Mouse (Mus musculus) stomach, embryonic 16.5 days (tissue): ENCODE results near the gene Eva1a. TPM values are rescaled to one million over a fixed set of nuclear protein-coding genes. Genes with fewer than 3 reads are reported as not detected.
A peak's percentile ranks its signal among the peaks of the same experiment; 100 is the strongest.

Experiments
- ATAC-seq: fragments of 200-750 bp; cut with Nextera tagmentation; 2 replicates; pipeline ENCODE4 v1.8.0; 2017; ENCODE audit warnings: moderate number of reproducible peaks, moderate TSS enrichment; ENCODE audit not compliant: insufficient read depth, low FRiP score
- H3K27ac ChIP-seq: fragments of 300-500 bp; sonication (generic); 2 replicates; pipeline ENCODE4 v1.5.1; 2014; ENCODE audit warnings: low read length
- H3K27me3 ChIP-seq: fragments of 300-500 bp; sonication (generic); 2 replicates; pipeline ENCODE4 v1.6.1; 2014; ENCODE audit warnings: low read length, control low read depth, mixed read lengths; ENCODE audit not compliant: control insufficient read depth, insufficient read depth
- H3K36me3 ChIP-seq: fragments of 300-500 bp; sonication (generic); 2 replicates; pipeline ENCODE4 v1.6.1; 2014; ENCODE audit warnings: low read length; ENCODE audit not compliant: control insufficient read depth, insufficient read depth
- H3K4me1 ChIP-seq: fragments of 300-500 bp; sonication (generic); 2 replicates; pipeline ENCODE4 v1.6.1; 2014; ENCODE audit warnings: low read length, control low read depth, mixed read lengths; ENCODE audit not compliant: control insufficient read depth, insufficient read depth
- H3K4me2 ChIP-seq: fragments of 300-500 bp; sonication (generic); 2 replicates; pipeline ENCODE4 v1.6.1; 2014; ENCODE audit warnings: low read depth, low read length, mixed read lengths
- H3K4me3 ChIP-seq: fragments of 300-500 bp; sonication (generic); replicated peaks from 2 replicates; pipeline ENCODE4 v1.5.1; 2014; ENCODE audit warnings: mild to moderate bottlenecking, low read length
- H3K9ac ChIP-seq: fragments of 300-500 bp; sonication (generic); 2 replicates; pipeline ENCODE4 v1.6.1; 2014; ENCODE audit warnings: low read length
- H3K9me3 ChIP-seq: fragments of 300-500 bp; sonication (generic); replicated peaks from 2 replicates; pipeline ENCODE4 v1.6.1; 2016; ENCODE audit warnings: low read length, control low read depth; ENCODE audit not compliant: control insufficient read depth
- WGBS: fragments of 180-500 bp; shearing (Covaris S2); extraction: QIAGEN DNeasy Blood & Tissue Kit; methylation state at CpG from one replicate; pipeline ENCODE4 v1.1.7; 2014; 5-methylcytosine and 5-hydroxymethylcytosine counted together
- polyA plus RNA-seq: library from polyadenylated mRNA; unstranded; fragments of >200 nt; fragmentation: Nextera tagmentation; extraction: Ambion mirVana; gene quantifications from 2 replicates; pipeline ENCODE4 v1.2.1, GENCODE M21; 2015

Eva1a gene
- polyA plus RNA-seq, 1 experiment from 2014 or later: 16.1 TPM

DNA sequence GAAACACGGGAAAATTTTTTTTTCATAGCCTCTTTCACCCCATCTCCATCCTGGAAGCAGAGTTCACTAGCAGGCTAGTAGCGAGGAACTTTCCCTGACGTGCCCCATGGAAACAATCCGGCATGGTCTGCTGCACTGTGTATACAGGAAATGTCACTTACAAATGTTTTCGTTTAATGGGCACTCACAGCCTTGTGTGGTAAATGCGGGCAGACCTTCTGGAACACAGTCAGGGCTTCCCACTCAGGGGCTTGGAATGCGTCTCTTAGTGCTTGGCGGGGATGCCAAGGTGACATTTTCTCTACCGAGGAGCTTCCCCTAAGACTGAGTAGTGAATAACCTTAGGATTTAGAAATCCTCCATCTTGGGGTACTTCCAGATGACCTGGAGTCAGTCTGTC is 87.0 kb downstream of the Eva1a start:
- peak; percentile 45; the same call in 1 of the 2 replicates for ATAC-seq
- peak overlapping the region; percentile 44; the same call in 1 of the 2 replicates for H3K27ac ChIP-seq
- H3K4me1 ChIP-seq: 0 out of 2 replicates have a peak, but pooled peaks cover 4% of the 10 kb centered on the region
- H3K27me3 ChIP-seq: no peaks in the 10 kb centered on the region
- 47% methylated on average over 9 of the region's 9 CpGs for WGBS
- no peak overlapping the region for H3K4me3 ChIP-seq
- no peak overlapping the region for H3K9ac ChIP-seq
- no peaks in the 10 kb centered on the region for H3K9me3 ChIP-seq
- no peaks in the 10 kb centered on the region for H3K36me3 ChIP-seq
- no peak overlapping the region for H3K4me2 ChIP-seq

DNA sequence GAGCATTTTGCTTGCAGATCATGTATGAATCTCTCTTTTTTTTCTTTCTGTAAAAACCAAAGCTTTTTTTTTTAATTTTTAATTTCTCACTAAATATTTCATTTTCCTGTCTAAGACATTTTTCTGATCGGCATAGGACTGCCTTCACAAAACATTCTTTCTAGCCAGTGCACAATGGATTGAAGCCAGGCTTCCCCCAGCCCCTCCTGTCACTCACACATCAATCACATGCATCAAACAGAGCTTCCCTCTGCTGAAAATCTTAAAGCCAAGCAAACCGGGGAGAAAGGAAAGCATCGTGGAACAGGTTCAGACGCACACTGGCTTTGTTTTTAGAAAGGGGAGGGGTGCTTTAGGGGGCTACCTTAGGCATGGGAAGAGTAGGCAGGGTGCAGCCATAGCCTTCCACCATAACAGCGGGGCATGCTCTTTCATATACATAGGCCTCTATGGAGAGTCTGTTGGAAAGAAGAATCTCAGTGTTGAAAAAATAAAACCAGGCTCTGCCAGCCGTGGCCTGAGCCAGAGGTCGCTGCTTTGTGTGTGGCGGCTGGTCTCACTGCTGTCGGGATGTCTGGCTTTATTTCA is 88.9 kb downstream of the Eva1a start:
- Histone ChIP-seq H3K4me2 (no peak overlapping the region), H3K27ac (no peak overlapping the region)

GRCm38 (mm10) chr6:82132876-82133591 is 92.2 kb downstream of the Eva1a start:
- peak overlapping the region; percentile 49; the same call in 1 of the 2 replicates for H3K27ac ChIP-seq

More for the DNA sequence above, 88.9 kb downstream of the Eva1a start:
- H3K27me3 ChIP-seq: no peaks in the 10 kb centered on the region
- ATAC-seq: no peak
- H3K36me3 ChIP-seq: no peaks in the 10 kb centered on the region
- peaks cover 10% of the 10 kb centered on the region for H3K4me1 ChIP-seq
- 46% methylated on average over 9 of the region's 9 CpGs for WGBS
- no peak overlapping the region for H3K4me3 ChIP-seq
- no peaks in the 10 kb centered on the region for H3K9me3 ChIP-seq
- H3K9ac ChIP-seq: no peak overlapping the region

DNA sequence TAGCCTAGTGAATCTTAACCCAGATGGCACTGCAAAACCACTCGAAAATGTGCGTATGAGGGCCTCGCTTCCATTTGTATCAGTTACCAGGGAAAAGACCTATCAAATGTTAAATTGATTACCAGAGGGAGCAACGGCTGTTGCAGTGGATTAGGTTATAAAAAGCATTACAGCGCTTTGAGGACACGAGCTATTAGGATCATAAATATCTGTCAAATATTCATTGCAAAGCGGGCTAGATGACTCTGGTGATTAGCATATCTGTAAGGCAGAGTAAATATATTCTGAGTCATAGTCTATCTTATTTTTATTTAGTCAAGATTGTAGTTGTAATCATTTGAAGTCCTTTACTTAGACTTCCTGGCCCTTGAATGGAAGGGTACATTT is 92.7 kb downstream of the Eva1a start:
- no peak for ATAC-seq
- 36% methylated on average over 7 of the region's 7 CpGs for WGBS

More at GRCm38 (mm10) chr6:82132876-82133591, 92.2 kb downstream of the Eva1a start:
- no peak overlapping the region for H3K4me3 ChIP-seq
- H3K4me1 ChIP-seq: peaks cover 10% of the 10 kb centered on the region
- no peaks in the 10 kb centered on the region for H3K9me3 ChIP-seq
- H3K4me2 ChIP-seq: no peak overlapping the region
- H3K27me3 ChIP-seq: no peaks in the 10 kb centered on the region
- no peaks in the 10 kb centered on the region for H3K36me3 ChIP-seq
- peak; percentile 26; the same call in 1 of the 2 replicates for ATAC-seq
- no peak overlapping the region for H3K9ac ChIP-seq
- WGBS: 24% methylated on average over 13 of the region's 13 CpGs

DNA sequence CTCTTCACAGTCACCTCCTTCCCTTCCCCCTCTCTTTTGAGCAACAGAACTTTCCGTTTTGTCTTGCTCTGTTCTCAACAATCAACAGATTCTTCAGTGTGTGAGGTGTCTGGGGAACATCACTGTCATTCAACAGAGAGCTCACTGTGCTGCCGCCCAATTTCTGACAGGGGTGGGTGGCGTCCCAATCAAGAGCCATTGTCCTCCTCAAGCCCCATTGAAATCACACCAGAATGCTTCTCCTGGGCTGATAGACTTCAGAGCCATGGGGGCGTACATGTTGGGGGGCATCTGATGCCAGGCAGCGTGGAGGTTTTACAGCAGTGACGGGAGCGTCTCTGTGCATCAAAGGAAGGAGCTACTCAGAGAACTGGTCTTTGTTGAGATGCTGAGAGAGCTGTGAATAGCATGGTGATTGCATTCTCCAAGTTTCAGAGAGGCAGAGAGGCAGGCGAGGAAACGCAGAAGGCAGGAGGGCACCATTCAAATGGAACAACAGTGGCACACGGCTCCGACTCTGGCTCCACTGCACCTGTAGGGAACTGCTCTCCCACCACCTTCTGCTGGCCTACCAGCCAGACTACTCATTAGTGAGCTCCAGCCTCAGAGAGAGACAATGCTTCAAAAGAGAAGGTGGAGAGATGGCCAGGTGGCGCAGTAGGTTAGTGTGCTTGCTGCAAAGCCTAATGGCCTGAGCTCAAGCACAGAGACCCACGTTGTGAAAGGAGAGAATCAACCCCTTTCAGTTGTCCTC is 95.3 kb downstream of the Eva1a start:
- Histone ChIP-seq H3K9ac (no peak overlapping the region), H3K27ac (no peak overlapping the region), H3K4me1 (peaks cover 6% of the 10 kb centered on the region), H3K9me3 (no peaks in the 10 kb centered on the region), H3K36me3 (no peaks in the 10 kb centered on the region), H3K4me3 (no peak overlapping the region), H3K4me2 (no peak overlapping the region), H3K27me3 (no peaks in the 10 kb centered on the region)
- ATAC-seq: peak; percentile 47; the same call in 1 of the 2 replicates
- 72% methylated on average over 13 of the region's 13 CpGs for WGBS

More for the DNA sequence above, 92.7 kb downstream of the Eva1a start:
- Histone ChIP-seq H3K4me2 (no peak overlapping the region), H3K4me1 (peaks cover 10% of the 10 kb centered on the region), H3K27ac (peak overlapping the region; percentile 23; the same call in 1 of the 2 replicates), H3K9me3 (no peaks in the 10 kb centered on the region), H3K9ac (no peak overlapping the region), H3K36me3 (no peaks in the 10 kb centered on the region), H3K4me3 (no peak overlapping the region), H3K27me3 (no peaks in the 10 kb centered on the region)

Other genes with a start within 250 kb of the Eva1a start
- 6.0 and 8.4 TPM in 2 replicates for gene Gcfc2, start 117.4 kb upstream of the Eva1a start, polyA plus RNA-seq
- 49.9 and 50.9 TPM in 2 replicates for gene Mrpl19, start 75.1 kb upstream of the Eva1a start, polyA plus RNA-seq